Mouse (Mus musculus): ENCODE results near the gene Lnp1.
"Not testable (repeated sequence)": the region's sequence is repeated elsewhere in the genome, so short reads cannot be mapped to it uniquely, and the experiment has no call there.

Gene Lnp1

DNA sequence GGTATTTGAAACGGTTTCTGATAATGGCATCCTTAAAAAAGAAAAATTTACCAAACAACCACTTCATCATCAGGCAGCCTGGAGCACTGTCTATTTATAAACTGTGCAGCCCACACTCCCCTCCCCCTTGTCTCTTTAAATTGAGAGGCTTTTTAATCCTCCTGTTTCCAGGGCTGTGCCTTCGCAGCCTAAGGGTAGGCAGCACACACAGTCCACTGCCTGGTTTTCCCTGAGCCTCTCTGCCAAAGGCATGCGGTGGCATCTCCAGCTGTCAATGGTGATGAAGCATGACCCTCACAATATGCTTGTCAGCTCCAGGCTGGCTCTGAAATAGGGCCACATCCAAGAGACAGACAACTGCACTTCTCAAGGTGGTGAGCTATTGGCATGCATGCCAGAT is at the start of gene Lnp1:
Gene Lnp1, minus strand, starts transcription at position 39 of the 400 bp plus-strand sequence.
- DNase-seq = no peak

DNA sequence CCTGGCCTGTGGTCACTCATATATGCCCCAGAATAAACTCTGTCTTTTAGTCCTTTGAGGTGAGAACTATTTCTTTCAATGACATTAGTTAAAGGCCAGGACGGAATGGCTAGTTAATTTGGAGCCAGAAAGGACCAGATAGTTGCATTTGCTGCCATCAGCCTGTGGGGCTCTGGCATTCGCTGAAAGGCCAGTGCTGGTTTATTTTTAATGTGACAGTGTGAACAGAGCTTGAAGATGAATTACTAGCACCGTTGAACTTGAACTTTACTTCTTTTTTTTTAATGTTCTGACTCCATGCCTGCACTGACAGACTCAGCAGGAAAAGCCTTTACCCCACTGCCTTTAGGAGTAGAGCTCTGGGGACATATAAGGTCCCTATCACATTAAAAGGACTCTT is 46.8 kb upstream of the Lnp1 start:
- DNase-seq = no peak

- not testable (repeated sequence) for DNase-seq
Observed at GRCm38 (mm10) chr16:56958311-56958710, 30.4 kb upstream of the Lnp1 start.

- no peak for DNase-seq
Observed at GRCm38 (mm10) chr16:56949085-56949484, 21.2 kb upstream of the Lnp1 start.

DNA sequence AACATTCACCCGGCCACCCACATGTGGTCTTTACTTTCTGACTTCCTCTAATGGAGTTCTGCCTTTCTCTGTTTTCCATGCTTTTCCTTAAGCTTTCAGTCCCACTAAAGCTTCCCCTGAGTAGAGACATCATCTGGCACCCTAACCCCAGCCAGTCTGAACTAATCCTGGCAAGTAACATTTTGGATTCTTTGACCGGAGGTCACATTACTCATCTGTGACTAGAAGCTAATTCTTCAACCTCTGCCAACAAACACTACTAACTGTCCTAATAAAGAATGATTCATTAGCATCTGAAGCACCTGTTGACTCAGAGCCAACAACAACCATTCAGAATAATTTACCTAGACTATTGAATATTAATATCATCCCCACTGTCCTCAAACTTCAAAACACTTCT is 14.5 kb upstream of the Lnp1 start:
- DNase-seq = no peak

- DNase-seq = no peak
Observed at GRCm38 (mm10) chr16:56920102-56920657, 7.7 kb downstream of the Lnp1 start.

GRCm38 (mm10) chr16:56917230-56917629 is 10.6 kb downstream of the Lnp1 start:
- DNase-seq = no peak

- no peak for DNase-seq
Observed at GRCm38 (mm10) chr16:56908986-56909385, 18.9 kb downstream of the Lnp1 start.

- DNase-seq = not testable (repeated sequence)
Observed at GRCm38 (mm10) chr16:56902206-56902605, 25.7 kb downstream of the Lnp1 start.

DNA sequence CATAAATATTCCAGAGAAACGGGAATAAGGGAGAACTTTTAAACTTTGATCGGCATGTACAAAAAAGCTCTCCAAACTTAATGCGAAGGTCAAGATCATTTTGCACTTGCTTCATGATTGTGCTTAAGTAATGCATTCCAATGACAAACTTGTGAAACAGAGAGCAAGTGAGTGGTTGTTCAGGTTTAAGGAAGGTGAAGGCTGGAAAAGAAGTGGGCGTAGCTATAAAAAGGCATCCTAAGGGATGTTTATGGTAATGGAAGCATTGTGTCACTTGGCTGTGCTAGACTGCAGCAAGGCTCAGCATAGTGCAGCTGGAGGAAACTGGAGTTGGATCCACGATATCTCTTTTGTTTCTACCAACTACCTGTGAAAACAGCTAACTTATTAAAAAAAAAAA is 36.3 kb downstream of the Lnp1 start:
- no peak for DNase-seq

DNA sequence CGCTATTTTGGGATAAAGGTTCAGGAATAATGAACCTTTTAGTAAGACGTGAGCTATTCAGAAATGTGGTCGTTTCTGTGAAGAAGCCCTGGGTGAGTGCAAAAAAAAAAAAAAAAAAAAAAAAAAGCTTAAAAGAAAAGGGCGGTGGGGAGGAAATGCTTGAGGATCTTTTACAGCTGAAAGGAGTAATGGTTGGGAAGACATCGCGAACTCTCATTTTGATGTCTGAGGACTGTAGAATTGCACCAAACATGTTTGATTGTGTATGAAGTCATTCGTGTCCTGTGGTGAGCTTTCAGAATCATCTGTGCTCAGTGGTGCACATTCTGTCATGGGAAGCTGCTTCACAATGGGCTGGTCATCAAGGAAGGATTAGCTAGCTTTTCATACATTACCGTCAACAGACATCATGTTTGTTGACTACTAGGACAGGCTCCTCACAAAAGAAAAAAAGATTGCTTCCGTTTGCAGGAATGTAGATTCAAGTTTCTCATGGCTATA is 41.2 kb downstream of the Lnp1 start:
- no peak for DNase-seq

DNA sequence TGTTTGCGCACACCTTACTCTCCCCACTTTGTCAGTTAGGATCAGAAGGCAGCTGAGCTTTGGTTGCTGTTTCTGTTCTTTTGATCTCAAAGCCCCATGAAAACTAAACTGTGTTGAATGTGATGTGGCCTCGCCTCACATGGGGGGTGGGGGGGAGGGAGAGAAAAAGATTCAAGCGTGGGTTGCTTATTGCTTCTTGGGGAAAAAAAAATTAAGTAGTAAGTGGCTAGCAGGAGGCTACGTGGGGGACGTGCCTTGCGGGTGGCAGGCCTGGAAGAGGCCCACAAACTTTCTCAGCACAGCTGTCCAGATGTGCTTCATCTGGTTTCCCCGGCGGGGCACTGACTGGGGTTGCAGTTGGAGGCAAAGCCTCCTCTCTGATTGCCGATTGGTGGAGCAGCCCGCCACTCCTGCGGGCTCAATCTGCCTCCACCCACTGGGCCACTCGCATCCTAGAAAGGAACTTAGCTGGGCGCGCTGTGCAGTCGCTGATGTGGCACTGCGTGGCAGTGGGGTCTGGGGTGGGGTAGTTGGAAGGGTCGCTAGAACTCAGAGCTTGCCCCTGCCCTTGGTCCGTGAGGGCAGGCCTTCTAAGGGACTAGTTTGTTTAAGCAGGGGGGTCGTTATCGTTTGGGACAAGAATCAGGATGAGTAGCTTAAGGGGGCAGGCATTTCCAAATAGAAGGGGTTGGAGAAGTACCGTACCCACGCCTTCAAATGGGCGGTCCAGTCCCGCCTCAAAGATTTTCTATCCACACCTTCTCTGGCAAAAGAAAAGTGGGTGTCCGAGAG is 41.8 kb downstream of the Lnp1 start, which contains the start of gene Tmem45a:
Gene Tmem45a, minus strand, starts transcription at position 343 of the 792 bp plus-strand sequence.
- DNase-seq = peak; percentile 95

DNA sequence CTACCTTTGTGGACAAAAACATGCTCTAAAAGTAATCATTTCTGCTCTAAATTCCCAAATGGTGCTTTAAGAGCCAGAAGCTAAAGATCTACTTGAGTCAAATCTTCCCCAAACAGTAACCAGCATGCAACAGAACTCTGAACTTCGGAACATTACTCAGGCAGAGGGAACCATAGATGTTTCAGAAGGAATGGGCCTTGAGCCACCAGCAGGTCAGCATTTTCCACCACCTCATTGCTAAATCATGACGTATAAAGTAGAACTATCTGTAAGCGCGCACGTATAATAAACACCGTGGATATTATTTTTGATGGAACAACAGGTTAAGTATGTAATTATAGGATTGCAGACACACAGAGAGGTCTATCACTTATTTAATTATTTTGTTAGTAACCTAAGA is 43.0 kb downstream of the Lnp1 start:
- DNase-seq = no peak

GRCm38 (mm10) chr16:56873410-56873809 is 54.5 kb downstream of the Lnp1 start:
- DNase-seq = no peak

DNA sequence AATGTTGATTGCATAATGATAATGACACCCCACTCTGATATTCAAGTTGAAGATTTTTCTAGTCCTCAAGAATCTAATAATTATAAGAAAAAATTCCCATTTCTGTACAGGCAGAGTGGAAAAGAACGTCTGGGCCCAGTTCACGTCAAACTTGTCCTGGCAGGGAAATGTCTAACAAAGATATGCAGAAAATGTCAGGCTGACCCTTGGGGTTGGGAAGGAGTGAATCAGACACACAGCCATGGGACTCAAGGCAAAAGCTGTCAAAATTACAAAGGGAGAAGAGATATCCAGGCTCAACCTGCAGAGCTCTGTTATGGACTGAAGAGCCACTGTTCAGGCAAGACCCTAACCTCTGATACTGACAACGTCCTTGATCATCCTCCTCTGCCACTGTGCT is 57.4 kb downstream of the Lnp1 start:
- no peak for DNase-seq

DNA sequence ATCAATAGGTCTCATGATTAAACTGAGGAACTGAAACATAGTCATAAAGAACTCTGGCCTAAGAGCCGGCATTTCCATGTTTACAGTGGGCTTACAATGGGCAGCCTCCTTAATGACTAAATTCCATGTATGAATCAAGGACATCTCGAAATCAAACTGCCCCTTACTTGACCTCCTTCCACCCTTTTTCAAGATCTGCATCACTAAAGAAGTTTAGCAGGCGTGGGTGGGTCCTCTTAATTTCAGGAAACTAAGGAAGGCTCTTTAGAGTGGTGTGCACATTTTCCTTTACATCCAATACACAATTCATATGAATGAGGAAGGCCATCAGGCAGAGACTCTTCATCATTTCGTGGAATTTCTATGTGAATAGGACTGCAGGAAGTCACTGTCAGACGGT is 59.5 kb downstream of the Lnp1 start:
- no peak for DNase-seq

- DNase-seq = peak; percentile 26
Observed at GRCm38 (mm10) chr16:56867591-56867990, 60.3 kb downstream of the Lnp1 start.
